Mouse (Mus musculus) lung, postnatal 25 days (tissue): Measurements from ENCODE around the gene Tekt5.
A peak's percentile ranks its signal among the peaks of the same experiment; 100 is the strongest.

Experiments
- DNase-seq: peaks from one replicate; pipeline ENCODE4 v3.0.0; 2022; ENCODE audit warnings: low spot score

The Tekt5 gene

DNA sequence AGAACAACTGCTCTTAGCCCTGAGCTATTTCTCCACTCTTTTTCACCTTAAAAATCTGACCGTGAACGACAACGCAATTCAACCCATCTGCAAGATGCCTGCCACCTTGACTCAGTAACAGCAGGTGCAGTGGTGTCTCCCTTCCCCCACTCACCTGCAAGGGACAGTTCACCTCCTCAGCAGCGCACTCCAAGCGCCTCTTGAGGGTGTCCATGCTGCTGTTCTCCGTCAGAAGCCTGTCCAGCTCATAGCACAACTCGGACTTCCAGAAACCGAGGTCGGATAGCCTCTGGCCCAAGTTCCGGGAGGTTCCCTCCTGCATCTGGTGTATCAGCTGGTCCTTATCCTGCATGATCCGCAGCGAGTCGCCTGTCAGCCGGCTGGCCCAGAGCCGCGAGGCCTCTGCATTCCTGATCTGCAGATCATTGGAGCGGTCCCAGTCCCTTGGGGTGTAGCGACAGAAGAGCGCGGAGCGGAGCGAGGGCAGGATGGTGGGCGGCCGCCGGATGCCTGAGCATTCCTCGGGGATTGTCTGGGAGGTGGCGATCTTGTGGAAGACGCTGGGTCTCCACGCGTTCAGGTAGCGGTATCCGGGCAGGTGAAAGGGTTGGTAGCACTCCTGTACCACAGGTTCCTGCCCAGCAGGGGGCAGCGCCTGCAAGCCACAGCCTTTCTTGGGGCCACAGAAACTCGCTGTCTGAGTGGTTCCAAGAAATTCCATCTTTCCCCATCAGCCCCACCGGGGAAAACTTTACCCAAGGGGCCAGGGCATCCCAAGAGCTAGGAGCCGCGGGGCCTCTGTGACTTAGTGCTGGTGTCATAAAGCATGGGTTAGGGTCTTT, at the start of gene Tekt5:
TSS of gene Tekt5 (minus strand) at position 792 of the 842 bp plus-strand sequence.
- DNase-seq = peak; percentile 49

DNA sequence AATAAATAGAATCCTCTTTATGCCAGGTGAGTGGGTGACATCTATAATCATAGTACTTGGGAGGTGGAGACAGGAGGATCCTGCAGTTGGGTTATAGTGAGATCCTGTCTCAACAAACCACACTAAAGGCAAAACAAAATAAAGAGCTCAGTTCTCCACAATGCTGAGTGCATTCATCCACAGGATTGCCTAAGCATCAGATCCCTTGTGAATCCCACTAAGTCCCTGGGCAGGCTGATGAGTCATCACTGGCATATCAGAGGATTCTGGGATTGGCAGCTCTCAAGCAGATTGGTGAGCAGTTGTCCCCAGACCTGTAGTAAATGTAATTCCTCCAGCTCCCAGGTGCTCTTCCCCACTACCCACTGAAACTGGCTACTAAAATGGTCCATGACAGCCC, 48.4 kb upstream of the Tekt5 start:
- DNase-seq = no peak

DNA sequence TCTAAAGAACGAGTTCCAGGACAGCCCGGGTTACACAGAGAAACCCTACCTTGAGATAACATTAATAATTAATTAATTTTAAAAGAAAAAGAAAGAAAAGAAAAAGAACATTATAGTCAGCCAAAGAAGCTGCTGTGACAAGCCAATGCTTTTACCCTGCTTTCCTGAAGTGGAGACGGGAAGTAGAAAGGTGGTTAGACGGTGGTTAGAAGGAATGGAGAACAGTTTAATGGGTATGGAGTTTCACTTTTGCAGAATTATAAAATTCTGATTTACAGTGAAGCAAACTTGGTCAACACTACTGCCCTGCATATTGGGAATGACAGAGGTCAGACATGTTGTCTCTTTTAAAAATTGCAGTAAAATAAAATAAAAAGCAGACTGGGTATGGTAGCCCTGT, 46.5 kb upstream of the Tekt5 start:
- no peak for DNase-seq

DNA sequence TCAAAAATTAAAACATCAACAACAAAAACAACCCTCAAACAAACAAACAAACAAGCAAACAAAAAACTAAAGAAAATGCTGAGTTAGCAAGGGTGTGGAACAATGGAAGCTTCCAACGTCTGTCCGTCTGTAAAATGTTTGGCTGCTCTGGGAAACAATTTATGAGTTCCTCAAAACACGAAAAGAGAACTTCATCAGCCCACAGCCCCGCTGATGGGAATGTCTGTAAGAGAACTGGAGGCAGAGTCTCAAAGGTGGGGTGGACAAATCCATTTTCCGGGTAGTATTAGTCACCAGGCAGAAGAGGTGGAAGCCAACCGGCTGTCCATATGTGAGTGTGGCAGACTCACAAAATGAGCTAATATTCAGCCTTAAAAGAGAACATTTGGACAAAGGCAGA, 46.0 kb upstream of the Tekt5 start:
- DNase-seq = no peak

DNA sequence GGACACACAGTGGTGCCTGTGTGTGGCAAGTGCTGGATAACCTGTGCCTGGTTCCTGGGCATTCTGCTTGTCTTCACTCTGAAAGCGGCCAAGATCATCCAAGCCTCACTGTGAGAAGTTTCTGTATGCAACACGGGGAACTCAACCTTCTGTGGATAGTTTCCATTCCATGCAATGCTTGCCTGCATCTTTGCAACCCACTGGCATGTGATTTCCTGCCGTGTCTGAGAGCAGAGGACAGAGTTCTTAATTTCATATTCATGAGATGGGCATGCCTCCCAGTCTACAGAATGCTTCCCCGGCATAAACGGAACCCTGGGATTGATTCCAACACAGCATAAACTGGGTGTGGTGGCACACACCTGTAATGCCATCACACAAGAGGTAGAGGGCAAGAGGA, 42.8 kb upstream of the Tekt5 start:
- DNase-seq = no peak

DNA sequence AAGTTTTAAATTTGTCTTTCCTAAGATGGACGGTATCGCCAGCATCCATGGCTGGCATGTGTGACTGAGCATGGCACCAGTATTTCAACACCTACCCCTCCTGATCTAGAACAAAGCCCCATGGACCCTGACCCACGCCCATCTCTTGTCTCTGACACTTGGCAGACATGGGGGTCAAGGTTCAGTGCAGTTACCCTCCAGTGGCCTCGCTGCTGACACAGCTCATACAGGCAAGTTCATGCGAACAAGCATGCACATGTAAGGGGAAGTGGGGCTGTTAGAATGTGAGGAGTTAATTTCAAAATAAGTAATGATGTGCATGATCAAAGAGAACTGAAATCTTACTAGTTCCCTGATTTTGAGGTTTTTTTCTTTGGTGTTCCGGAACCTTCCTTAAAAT, 40.9 kb upstream of the Tekt5 start:
- no peak for DNase-seq

DNA sequence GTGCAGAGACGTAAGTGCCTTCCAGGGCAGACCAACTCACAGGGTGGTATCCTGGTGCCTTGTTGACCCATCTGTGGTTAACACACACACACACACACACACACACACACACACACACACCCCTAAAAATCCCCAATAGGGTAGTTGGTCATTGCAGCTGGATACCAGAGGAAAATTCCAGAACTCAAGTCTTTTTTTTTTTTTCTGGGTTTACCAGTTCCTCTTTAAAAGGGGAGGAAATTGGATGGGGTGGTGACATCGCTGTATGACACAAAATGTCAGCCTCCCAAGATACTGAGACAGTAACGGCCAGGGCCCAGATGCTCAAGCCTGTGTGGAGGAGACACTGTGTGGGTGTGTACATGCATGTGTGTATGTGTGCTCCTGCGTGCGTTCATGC, 38.1 kb upstream of the Tekt5 start:
- no peak for DNase-seq

DNA sequence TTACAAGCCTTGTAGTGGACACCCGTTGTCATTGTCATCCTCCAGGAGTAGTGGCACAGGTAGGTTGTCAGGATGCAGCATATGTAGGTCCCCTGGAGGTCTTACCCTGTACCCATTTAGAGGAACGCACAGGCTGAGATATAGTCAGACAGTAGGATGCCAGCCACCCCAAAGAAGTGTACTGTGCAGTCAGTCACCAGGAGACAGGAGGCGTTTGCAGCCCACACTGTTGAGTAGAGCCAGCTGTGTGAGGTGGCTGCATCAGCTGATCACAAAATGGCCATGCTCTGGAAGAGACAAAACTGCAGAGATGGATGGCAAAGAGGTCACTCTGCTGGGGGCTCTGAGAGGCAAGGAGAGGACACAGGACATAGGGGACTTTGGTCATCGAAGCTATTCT, 37.1 kb upstream of the Tekt5 start:
- no peak for DNase-seq

DNA sequence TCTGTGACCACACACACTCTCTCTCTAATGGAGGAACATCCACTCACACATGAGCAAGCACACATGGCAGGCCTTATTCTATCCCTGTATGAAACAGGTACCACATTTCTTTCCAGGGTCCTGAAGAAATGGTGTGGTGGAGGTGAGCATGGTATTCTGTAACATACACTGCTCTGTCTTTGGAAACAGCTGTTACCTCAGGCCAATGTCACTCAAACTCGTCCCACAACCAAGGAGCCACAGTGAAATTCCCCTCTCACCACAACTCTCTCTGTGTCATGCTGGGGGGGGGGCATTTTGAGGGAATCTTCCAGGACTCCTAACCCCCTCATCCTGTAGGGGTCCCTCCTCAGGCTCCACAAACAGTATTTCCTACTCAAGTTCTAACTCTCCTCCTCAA, 36.6 kb upstream of the Tekt5 start:
- DNase-seq = no peak

DNA sequence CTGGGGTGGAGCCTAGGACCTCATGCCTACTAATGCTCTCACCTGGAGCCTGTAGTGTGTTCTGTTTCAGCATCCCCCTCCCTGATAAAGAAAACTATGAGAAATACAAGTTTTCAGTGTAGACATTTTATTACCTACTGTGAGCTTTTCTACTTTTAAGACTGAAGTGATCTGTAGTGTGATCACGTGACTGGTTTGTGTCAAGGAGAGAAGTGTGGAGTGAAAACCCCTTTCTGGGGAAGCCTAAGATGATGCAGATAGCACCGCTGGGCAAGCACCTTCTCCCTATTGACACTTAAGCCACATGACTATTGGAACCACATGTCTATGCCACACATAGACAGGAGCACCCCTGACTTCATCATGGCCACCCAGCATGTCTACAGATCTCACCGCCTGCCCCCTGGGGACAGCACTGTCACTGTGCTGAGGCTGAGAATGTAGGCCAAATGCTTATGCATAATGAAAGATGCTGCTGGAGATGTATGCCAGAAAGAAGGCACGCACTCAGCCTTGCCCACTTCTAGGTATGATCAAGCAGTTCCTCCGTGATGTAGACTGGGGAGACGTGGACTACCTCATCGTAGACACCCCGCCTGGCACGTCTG, 25.3 kb upstream of the Tekt5 start:
- DNase-seq = no peak

DNA sequence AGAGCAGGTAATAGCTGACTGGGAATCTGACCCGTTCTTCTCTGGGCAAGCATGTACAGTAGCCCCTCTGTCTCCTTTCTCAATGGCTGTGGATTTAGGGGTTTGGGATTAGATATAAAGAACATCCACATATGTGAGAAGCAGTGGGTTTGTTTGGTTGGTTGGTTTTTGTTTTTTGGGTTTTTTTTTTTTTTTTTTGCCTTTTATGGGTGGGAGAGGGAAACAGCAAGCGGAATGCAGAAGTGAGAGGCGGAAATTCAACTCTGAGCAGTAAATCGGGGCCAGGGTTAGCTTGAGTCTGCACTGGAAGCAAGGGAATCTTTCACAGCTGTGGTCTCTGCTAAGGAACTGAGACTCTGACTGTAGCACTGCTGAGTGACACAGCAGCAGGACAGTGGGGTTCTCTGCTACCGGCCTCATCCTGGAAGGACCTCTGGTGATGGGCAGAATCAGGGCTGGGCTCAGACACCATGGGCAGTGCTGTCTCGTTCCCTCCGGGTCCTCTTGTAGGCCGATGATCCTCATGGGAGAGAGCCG, 22.5 kb upstream of the Tekt5 start:
- no peak for DNase-seq

DNA sequence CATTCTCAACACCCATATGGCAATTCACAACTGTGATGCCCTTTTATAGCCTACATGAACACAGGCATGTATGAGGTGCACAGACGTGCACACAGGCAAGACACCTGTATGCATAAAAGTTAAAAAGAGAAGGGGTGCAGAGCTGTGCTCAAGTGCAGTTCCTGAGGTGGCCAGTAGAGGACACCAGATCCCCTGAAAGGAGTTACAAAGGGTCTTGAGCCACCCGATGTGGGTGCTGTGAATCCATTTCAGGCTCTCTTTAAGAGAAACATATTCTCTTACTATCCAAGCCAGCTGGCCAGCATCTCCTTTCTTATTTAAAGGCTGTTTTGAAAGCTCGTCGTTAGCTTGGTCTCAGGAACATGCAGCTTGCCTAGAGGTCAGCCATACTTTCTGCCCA, 21.6 kb upstream of the Tekt5 start:
- no peak for DNase-seq

DNA sequence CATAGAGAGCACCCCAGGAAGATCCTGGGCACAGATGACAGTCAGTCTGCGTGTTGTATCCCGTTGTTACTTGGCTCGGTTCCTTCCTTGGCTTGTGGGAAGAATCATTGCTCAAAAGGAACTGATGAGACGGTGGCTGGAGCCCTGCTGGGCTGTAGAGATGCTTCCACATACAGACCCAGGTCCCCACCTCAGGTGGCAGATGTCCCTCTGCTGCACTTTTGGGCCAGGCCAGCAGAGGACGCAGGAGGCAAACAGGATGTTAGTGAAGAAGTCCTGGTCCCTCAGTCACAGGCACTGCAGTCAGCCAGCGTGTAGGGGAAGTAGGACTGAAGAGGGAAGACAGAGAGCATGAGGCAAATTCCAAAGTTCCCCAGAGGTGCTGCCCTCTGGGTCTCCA, 20.7 kb upstream of the Tekt5 start:
- DNase-seq = peak; percentile 52

DNA sequence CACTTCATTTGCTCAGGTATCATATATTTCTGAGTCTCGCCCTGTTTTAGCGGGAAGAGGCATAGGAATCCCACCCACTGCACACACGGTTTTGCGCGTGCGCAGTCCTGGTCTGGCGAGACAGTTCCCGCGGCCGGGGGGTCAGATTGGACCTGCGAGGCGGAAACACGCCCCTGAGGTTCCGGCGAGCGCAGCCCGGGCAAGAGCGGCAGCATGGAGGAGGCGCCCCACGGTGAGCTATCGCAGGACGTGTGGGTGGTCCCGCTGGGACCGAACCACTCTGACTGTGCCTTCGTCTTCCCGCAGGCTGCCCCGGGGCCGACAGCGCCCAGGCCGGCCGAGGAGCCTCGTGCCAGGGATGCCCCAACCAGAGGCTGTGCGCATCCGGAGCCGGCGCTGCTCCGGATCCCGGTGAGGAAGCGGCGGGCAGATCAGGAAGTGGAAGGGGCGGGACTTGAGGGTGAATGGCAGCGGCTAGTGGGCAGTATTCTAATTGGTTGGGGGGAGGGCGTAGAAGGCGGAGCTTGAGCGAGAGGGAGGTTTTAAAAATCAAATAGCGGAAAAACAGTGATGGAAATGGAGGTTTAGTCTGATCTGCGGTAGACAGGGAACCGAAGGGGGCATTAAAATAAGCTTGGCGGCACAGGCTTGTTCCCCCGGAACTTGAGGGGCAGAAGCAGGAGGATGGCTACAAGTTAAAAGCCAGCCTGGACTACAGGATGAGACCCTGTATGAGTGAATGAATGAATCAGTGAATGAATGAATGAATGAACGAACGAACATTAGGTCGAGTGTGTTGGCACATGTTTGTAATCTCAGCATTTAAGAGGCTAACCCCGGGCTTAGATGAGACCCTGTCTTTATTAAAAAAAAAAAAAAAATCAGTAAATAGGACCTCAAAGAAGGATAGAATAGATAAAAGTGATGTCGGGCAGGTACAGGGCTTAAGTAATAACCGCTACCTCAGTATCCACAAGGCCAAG, 16.8 kb upstream of the Tekt5 start, which contains the start of gene Nubp1:
TSS of gene Nubp1 (plus strand) at position 185 of the 983 bp plus-strand sequence.
- peak; percentile 96 for DNase-seq

DNA sequence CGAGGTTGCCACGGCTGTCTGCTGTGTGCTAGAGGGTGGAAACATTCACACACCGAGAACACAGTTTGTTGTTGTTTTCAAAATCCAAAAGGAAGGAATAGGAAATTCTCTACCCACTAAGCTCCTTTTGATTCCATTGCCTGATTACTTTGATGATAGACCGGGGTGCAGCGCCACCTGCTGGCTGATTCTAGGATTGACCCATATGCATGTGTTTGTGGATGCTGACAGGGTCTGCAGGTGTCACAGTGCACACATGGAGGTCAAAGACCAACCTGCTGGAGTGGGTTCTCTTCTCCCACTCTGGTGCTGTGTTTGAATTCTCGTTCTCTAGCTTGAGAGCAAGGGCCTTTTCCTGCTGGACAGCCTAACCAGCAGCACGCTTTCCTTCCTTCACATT, 3.9 kb upstream of the Tekt5 start:
- DNase-seq = peak; percentile 80

DNA sequence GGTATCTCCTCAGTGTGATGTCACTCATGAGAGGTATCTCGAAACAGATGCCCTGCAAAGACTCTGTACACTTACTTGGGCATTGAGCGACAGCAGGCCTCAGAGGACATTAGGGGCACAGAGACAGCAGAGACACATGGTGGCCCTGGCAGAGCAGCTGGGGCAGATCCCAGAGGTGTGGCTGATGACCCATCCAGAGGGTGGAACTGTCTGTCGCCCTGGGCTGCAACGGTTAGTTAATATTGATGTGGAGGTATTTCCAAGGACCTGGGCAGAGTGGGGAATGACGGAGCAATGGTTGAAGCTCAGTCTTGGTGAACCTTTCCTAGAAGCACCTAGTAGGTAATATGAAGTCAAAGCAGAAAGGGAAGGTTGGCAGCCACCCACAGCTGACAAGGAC, 3.5 kb upstream of the Tekt5 start:
- DNase-seq = no peak

DNA sequence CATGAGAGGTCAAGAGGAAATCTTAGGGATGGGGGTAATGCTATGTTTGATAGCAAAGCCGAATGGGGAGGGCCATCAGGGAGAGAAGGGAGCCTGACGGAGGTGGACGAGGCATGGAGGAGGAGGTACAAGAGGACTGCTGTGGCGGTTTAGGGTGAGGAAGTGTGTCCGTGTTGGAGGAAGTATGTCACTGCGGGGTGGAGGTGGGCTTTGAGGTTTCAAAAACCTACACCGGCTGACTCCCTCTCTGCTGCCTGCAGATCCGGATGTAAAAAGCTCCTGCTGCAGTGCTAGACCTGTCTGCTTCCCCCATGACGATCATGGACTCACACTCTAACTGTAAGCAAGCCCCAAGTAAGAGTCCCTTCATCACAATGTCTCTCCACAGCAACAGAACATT, 2.7 kb downstream of the Tekt5 start:
- DNase-seq = no peak

DNA sequence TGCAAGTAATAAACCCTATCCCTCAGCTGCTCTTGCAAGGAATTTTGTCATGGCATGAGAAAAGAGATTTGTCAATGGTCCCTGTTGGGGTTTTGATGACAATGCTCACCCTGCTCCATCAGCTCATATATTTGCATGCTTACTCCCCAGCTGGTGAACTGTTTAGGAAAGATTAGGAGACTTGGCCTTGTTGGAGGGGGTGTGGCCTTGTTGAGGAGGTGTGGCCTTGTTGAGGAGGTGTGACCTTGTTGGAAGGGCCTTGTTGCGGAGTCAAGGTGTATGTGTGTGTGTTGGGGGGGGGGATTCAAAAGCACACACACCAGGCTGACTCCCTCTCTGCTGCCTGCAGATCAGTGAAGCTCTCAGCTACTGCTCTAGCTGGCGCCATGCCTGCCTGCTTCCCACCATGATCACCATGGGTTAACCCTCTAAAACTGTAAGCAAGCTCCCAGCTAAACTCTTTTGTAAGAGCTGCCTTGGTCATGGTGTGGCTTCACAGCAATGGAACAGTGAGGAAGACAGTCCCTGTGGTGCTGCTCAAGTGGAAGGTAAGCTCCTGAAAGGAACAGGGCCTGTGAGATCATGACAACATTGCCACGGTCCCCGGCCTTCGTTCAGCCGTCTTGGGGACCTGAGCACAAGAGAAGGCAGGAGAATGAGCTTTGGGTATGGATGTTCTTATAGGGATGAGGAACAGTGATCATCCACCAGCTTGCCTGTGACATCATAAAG, 6.5 kb downstream of the Tekt5 start:
- DNase-seq = no peak

DNA sequence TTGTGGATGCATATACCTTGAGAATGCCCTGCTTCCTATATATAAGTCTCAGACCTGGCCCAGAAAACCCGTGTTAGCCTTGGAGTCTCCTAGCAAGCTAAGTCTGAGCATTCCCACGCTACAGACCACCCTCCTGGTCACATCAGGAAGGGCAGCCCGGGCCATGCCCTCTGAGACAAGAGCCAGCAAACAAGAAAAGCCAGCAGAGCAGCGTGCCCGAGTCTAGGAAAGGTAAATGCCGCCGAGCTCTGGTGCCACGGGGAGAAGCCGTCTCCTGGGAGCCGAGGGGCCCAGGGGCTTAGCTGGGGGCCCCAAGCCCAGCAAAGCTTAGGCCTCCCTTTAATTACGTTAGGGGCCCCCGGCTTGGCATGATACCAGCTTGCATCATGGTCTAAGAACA, 10.0 kb downstream of the Tekt5 start:
- DNase-seq = no peak

DNA sequence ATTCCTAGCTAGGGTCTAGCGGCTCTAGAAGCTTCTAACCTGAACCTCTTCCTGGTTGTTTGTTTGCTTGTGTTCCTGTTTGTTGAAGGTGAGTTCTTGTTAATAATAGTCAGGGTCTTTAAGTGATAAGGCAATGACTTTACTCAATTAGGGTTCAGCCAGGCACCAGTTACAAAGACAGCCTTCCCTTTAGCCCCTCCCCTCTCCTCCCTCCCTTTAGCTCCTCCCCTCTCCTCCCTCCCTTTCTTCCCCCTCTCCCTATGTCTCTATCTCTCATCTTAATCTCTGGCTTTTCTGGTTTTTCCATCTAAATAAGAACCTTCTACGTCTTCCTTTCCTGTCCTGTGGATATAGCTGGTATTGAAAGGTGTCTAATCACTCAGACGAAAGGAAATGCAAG, 10.7 kb downstream of the Tekt5 start:
- DNase-seq = no peak

DNA sequence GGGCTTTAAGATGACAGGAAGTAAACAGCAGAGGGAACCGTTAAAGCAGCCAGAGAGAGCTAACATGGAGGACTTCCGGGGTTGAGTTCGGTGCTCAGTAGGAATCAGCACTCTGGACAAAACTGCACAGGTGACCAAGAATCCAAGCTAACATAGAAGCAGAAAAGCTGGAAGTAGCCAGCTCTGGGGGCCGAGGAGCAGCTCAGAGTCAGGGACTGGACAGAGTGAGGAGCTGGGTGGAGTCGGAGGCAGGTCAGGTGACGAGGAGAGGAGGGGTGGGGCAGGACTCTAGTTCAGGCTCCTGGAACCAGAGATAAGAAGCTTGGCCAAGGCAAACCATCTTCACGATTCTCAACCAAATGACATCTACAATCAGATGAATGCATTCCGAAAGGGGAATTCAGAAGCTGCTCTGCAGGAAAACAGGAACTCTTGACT, 11.2 kb downstream of the Tekt5 start:
- peak; percentile 63 for DNase-seq

DNA sequence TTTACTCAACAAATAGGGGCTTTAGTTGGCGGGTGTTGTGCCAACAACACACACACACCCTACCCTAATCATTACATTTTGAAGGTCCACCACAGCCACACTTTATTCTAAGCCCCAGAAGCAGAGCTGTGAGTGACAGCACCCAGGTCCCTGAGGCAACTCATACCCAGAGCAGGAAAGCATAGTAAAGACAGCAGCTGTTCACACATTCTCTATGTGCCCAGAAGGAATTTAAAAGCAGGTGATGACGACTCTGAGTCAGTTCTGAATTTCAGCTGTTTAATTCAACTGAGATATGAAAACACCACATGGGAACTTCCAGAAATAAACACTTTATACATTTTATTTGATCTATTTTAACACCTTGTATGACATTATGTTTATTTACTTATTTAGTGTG, 15.8 kb downstream of the Tekt5 start:
- no peak for DNase-seq
